Mouse (Mus musculus) kidney, adult 2 months (tissue): ENCODE measurements around the gene Srrm4.

Experiments used
- CTCF ChIP-seq: fragments of 200-500 bp; conservative IDR thresholded peaks from 2 replicates; pipeline ENCODE4 v1.5.1; 2011; ENCODE audit warnings: low read depth, mild to moderate bottlenecking, control low read depth, low read length, moderate library complexity, mixed read lengths; ENCODE audit not compliant: insufficient read depth, insufficient read length
- POLR2A ChIP-seq: fragments of 200-500 bp; IDR thresholded peaks from one replicate; pipeline ENCODE4 v1.6.1; 2011; ENCODE audit warnings: low read depth, low read length, control low read depth

DNA sequence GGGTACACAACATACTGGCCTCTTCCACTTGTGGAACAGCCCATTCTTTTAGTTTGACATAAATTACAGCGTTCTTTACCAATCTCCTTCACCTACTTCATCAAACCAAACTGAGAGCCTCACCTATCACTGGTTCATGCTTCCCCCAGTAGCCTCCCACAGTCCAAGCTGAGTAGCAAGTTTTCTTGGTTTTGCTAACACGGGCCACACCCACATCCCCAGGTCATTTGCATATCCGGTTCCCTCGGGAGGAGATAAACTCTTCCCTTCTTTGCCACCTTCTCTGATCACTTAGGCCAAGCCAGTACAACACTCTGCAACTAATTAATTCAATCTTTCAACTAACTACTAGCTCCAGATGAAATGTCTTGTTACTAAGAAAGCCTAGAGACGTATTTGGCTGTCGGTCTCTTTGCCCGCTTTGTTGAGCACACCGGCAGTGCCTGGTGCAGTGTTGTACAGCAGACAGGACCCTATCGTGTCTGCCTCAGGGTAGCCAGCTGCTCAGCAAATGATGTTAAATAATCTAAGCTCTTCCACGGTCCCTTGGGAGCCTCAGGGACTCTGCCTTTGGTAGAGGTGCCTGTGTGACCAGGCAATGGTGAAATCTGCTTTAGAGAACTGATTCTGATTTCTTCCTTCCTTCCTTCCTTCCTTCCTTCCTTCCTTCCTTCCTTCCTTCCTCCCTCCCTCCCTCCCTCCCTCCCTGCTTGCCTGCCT, 134.7 kb downstream of the Srrm4 start:
- TF ChIP-seq CTCF (no peak), POLR2A (no peak)
